Mouse (Mus musculus) megakaryocyte-erythroid progenitor cell, adult 5-6 weeks (primary cell): ENCODE measurements around the gene Csf2rb2. TPM values are rescaled to one million over a fixed set of nuclear protein-coding genes. Genes with fewer than 3 reads are reported as not detected.
"Not testable (repeated sequence)": the region's sequence is repeated elsewhere in the genome, so short reads cannot be mapped to it uniquely, and the experiment has no call there.

Experiments
- ATAC-seq: replicated peaks from 2 replicates; pipeline ENCODE4 v1.8.0; 2016; ENCODE audit warnings: mild to moderate bottlenecking, inconsistent platforms; ENCODE audit not compliant: severe bottlenecking, poor library complexity, low FRiP score, low TSS enrichment
- total RNA-seq, 2 experiments: library from RNA; stranded (forward) in 1 of 2; stranded (reverse) in 1 of 2; fragments of 200-1000, 215-1000 nt in 1 of 2; fragments of >200 nt in 1 of 2; fragmentation: Nextera tagmentation in 1 of 2; gene quantifications; 2 replicates each; pipeline ENCODE4 v1.2.3; 2014 to 2017

The Csf2rb2 gene
- total RNA-seq (2014; fragmentation: Nextera tagmentation), result 2.4 TPM in 1 of 2 replicates, not detected in the other
- 0.30 TPM in 1 of 2 replicates, not detected in the other for total RNA-seq (2017)

DNA sequence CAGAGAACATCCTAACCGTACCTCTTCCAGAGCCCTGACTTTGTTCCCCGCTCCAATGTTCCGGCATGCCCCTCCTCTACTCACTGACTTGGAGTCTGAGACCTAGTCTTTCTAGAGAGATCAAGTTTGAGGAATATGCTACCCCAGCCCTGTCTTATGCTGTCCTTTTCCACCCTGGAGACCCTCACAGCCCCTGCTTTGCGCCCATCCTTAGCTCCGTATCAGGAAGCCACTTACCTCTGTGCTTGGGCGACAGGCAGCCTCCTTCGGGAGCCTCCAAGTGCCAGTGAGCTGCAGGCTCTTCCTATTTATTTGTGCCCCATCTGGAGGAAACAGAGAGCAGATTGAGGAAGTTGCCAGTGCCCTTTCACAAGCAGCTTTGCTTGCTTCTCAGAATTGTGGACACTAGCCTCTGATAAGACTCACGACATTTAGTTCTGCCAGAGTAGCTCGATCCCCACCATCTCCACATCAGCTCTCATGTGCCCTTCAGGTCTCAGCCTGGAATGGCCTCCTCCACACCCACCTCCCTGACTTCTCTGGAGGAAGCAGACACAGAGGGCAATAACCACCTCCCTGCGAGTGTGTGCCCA lies at the start of gene Csf2rb2:
Gene Csf2rb2 (minus strand): TSS at position 381 of the 593 bp plus-strand sequence.
- no peak for ATAC-seq

DNA sequence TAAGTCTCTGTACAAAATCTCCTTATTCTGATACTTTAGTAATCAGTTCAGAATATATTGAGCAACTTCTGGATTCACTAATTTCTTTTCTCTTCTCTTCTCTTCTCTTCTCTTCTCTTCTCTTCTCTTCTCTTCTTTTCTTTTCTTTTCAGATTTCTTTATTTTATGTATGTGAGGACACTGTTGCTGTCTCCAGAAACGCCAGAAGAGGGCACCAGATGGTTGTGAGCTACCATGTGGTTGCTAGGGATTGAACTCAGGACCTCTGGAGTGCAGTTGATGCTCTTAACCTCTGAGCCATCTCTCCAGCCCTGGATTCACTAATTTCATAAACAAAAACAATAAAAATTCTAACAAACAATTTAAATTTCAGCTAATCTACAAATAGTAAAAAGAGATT lies 49.4 kb upstream of the Csf2rb2 start:
- no peak for ATAC-seq

DNA sequence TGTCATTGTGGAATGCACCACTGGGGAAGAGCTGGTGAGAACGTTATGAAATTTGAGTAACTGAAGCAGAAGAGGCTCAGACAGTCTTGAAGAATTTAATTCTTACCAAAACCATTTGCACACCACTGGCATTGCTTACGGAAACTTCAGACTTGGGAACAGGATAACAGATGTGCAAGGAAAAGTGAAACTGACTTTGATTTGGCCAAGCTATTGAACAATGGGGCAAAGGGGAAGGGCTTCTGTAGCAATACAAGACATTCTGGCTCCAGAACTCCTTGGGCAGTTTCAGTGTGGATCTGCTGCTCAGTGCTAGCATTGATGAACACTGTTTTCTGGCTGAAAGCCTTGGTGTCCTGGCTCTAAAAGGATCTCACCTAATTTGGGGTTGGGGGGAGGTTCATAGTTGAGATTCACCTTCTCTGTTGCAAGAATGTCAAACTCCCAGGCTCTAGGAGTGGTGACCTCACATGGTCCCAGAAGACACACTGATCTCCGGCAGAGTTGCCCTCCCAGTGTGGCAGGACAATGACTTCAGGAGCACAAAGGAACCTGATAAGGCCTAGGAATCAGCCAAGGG lies 46.2 kb upstream of the Csf2rb2 start:
- no peak for ATAC-seq

DNA sequence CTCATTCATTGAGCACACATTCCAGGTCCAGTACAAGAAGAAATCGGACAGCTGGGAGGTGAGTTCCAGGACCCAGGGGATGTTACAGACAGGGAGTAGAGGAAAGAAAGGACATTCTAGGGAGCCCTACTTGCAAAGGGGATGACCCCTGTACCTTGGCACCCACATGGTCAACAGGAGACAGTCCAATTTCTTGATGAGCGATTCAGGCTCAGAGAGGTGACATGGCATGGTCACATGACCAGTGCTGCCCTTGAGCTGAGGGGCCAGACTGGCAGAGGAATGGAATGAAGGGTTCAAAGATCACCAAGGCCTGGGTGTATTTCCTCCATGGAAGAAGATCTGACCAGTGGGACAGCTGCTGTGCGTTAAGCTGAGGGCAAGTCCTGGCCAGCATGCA lies 39.0 kb upstream of the Csf2rb2 start:
- ATAC-seq, result no peak

DNA sequence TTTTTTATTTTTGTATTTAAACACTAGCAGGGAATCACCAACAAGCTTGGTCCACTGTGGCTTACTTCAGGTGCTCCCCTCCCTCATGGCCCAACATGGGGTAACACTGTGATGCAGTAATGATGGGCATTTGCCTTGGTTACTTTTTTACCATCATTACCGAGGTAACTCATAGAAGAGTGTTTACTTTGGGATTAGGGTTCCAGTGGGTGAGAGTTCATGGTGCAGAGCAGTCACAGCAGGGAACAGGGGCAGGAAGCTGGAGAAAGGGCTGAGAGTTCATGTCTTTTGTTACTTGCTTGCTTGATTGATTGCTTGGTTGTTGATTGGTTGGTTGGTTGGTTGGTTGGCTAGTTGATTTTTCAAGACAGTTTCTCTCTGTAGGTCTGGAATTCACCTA lies 38.2 kb upstream of the Csf2rb2 start:
- no peak for ATAC-seq

DNA sequence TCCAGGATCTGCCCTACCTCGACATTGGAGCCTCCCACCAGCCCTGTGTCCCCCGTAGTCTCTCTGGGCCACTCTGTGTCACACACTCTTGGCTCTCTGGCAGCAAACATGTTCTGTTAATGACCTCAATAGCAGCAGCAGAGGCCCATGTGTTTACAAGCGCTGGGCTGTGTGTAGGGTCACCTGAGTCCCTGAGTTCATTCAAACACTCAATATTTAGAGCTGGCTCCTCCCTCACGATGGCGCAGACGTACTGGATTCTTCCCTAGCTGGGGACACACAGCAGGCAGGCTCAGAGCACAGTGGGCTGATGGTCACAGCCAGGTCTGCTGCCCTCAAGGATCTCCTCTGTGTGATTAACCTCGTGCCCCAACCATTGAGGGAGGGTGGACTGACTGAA lies 35.4 kb upstream of the Csf2rb2 start:
- ATAC-seq, result not testable (repeated sequence)

DNA sequence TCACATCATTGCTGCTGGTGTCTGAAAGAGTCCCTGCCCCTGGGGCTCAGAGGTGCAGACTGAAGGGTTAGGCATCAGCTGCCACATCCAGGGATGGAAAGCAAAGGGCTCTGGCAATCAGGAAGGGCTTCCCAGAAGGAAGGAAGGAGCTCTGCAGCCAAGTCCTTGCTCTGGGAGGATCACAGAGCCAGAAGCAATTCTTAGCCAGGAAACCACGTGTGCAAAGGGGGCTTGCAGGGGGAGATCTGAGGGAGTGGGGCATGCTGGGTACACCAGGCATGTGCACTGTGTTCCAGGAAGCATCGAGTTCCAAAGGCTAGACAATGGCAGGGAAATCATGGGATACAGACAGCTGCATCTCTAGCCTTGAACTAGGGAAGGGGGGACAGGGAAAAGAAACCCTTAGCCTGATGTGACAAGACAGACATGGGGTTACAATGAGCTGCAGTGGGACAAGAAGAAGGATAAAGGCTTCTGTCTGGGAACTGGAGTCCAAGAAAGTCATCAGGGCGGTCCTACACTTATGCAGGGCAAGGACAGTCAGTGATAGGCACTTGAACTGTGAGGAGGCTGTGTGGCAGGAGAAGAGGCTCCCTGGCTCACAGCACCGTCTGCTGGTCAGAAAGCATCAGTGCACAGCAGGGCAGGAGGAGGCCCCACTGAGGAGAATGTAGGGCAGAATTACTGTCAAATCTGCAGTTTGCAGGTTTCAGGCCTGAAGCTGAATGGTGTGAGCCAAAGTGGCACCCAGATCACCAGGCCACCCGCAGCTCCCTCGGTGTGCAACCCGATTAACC lies 34.3 kb upstream of the Csf2rb2 start:
- peak; percentile 82 for ATAC-seq

DNA sequence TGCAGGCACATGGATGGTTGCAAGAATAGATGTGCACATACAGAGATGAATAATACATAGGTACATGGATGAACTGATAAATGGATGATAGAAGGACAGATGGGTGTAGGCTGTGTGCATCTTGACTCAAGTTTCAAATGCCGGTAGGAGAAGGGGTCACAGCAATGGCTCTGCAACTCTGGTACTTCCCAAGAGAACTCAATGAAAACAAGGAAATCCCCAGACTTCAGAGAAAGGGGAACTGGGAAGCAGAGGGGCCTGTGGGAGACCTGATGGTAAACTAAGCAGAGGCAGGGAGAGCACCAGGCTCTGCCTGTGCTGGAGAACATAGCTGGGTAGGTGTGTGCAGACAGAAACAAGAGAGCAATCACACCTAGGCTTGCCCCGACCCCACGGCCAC lies 28.9 kb upstream of the Csf2rb2 start:
- ATAC-seq, result no peak

DNA sequence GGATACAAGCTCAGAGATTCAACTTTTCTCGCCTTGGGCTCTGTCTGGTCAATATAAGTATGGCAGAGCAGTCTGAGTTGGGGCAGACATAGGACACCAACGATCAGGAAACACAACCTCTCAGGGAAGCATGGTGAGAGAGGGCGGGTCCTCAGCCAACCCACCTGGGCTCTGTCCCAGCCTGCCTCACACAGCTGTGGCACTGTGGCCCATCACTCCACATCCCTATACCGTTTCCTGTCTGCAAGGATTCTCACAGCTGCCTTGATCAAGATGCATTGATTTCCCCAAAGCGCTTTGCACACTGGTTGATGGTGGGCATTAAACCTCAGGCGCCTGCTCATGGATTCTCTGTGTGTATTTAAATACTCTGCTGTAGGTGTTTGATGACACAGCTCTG lies 27.5 kb upstream of the Csf2rb2 start:
- no peak for ATAC-seq

DNA sequence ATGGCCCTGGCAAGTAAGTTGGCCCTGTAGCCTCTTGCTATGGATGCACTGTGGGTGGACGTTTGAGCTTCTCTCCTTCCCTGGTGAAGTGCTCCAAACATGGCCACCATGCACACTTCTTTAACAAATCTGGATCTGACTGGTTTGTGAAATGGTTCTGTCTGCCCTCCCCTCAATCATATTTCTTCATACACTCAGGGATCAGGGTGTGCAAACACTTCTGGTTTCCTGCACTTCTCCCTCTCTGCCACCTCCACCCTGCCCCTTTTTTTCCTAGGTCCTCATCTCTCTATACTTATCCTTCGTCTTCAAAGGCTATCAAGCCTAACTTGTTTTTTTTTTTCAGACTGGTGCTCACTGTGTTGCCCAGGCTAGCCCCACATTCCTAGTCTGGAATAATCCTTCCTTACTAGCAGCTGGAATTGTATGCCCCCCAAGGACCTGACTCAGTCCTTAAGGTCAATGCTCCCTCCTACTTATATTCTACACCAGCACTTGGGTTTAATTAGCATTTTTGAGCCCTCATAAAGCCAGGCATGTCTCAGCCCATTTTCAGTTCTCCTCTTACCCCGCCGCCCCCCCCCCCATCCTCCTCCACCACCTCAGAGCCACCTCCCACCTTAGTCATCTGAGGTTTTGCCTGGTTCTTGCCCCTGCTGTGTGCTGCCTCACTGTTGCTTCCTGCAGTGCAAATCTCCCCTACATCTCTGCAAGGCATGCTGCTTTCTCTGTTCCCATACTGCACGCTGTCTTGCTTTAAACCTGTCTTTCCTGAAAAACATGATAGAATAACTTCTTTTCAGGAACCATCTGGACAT lies 26.2 kb upstream of the Csf2rb2 start:
- ATAC-seq, result no peak

DNA sequence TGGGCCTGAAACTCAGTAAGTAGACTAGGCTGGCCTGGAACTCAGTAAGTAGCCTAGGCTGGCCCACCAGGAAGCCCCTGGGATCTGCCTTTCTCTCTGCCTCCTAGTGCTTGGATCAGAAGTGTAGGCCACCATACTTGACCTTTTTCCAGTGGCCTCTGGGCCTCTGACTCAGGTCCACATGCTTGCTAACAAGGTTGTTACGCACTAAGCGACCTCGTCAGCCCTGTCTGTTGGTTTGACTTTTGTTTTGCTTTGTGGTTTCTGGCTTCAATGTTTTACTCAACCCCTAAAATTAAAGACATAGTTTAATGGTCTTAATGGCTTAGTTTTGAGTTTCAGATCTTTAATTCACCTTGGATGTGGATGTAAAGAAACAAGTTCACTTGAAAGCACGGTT lies 25.2 kb upstream of the Csf2rb2 start:
- ATAC-seq, result no peak

DNA sequence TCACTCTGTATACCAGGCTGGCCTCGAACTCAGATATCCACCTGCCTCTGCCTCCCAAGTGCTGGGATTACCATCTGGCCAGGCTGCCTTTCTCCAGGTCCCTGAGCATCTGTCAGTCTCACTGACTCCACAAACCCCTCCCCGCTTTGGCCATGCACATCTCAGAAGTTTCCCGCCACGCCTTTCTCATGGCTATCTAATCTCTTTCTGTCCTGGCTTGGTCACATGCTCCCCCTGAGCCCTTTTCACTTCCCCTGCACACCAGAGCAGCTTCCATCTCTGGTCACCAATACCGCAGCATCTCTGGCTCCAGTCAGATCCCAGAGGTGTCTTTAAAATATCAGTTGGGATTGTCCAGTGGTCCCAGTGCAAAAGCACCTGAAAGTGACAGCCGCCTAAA lies 24.5 kb upstream of the Csf2rb2 start:
- ATAC-seq, result not testable (repeated sequence)

DNA sequence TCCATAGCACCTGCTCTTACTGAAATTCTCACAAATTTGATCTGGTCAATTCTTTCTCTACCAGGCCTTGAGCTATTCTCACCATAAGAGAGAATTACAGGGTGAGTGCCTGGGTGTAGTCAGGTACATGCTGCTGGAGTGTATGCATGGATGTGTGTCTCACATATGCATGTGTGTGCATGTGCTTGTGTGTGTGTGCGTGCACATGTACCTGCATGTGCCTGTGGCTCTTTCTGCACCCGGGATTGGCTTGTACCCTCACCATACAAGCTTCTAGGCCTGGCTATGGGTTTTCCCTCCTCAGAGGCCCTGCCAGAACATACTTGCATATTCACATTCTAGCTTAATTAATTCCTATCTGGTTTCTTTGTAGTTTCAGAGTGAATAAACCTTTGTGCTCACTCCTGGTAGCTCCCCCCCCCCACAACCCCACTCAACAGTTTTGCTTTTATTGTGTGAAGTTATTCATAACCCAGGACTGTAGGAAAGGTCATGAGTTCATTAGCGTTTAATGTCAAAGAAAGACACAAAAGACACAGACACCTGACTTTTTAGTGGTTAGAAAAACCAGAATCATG lies 23.1 kb upstream of the Csf2rb2 start:
- ATAC-seq, result no peak

DNA sequence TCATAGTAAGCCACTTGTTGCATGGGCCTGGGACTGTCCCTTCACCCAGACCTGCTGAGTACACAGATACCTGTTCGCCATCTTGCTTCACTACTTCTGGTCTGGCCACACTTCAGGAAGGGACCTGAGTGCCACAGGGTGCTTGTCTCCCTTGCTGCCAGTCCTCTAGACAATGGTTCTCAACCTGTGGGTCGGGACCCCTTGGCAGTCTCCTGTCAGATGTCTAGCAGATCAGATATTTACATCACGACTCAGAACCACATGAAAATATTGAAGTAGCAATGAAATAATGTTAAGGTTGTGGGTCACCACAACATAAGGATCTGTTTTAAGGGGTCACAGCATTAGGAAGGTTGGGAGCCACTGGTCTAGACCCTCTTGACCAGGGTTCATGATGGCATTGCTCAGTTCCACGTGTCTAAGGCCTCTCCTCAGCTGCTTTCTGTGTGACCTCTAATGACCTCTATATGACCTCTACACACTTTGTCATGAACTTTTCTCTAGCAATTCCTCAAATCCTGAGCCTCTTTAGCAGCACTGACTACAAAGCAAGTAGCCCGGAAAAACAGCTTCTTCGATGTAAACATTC lies 22.3 kb upstream of the Csf2rb2 start:
- ATAC-seq, result not testable (repeated sequence)

DNA sequence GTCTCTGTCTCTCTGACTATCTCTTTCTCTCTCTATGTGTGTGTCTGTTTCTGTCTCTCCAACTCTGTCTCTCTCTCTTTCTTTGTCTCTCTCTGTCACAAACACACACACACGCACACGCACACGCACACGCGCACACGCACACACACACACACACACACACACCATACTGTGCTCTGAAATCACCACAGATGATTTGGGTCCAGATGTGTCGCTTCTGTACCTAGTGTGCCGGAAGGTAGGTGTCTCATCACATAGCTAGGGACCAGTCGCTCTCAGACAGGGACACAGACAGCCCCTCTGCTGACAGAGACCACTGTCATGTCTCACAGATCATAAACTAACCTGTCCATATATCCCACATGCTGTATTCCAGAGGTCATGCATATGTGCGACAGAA lies 21.2 kb upstream of the Csf2rb2 start:
- no peak for ATAC-seq

DNA sequence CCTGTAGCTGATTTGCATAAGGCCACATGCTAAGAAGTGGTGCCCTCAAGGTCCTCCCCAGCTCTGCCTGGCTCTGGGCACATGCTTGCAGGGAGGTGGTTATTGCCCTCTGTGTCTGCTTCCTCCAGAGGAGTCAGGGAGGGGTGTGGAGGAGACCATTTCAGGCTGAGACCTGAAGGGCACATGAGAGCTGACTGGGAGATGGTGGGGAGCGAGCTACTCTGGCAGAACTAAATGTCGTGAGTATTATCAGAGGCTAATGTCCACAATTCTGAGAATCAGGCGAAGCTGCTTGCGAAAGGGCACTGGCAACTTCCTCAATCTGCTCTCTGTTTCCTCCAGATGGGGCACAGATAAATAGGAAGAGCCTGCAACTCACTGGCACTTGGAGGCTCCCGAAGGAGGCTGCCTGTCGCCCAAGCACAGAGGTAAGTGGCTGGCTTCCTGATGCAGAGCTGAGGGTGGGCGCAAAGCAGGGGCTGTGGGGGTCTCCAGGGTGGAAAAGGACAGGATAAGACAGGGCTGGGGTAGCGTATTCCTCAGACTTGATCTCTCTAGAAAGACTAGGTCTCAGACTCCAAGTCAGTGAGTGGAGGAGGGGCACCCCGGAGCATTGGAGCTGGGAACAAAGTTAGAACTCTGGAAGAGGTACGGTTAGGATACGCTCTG lies 20.3 kb upstream of the Csf2rb2 start, which contains the start of gene Csf2rb:
Gene Csf2rb (plus strand): TSS at position 82 of the 669 bp plus-strand sequence.
- no peak for ATAC-seq

DNA sequence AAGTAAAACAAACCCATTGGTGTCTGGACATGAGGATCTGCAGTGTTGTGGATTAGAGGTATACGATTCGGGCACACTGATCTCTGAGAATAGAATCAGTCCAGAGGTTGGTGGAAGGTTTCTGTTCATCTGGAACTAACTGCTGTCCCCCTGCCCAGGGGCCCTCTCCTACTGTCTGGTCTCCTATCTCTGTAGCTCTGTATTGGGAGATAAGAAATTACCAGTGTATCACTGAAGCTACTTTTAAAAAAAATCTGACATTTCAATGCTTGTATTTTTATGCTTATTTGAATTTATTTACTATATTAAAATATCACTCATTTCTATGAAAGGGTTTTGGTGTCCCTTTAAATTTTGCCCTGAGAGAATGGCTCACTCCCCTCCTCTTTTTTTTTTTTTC lies 18.8 kb upstream of the Csf2rb2 start:
- no peak for ATAC-seq

DNA sequence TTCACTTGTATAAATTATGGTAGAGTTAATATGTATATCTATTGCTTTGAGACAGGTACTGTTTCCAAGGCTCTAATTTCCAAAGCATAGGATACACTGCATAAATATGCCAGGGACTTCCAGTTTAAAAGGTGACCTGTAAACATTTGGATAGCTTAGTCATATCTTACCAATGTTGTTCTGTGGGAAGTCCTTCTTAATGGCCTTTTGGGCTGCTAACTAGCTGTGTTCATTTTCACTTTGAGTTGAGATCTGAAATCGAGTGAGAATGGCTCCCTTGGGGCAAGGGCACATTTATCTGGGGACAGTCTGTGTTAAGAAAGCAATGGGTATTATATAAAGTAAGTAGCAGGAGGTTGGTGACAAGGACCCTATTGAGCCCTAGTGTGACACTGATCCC lies 17.8 kb upstream of the Csf2rb2 start:
- ATAC-seq, result no peak
